Mouse (Mus musculus): ENCODE measurements around the gene Pcbp2. TPM values are rescaled to one million over a fixed set of nuclear protein-coding genes. Genes with fewer than 3 reads are reported as not detected.

Pcbp2 gene
- polyA plus RNA-seq, 1 experiment from 2014 or later, result 64.7 TPM

Other genes starting within 250 kb of the Pcbp2 start
- 5.5 and 5.6 TPM in 2 replicates for gene Itgb7, start 238.6 kb upstream of the Pcbp2 start, polyA plus RNA-seq (2015; fragmentation: Nextera tagmentation; extraction: Ambion mirVana)
- gene Rarg, start 213.0 kb upstream of the Pcbp2 start, polyA plus RNA-seq (2015; fragmentation: Nextera tagmentation; extraction: Ambion mirVana), result 2.4 and 2.5 TPM in 2 replicates
- gene Gm9918, start 200.0 kb upstream of the Pcbp2 start, polyA plus RNA-seq (2015; fragmentation: Nextera tagmentation; extraction: Ambion mirVana), result not detected in 2 replicates
- 20.0 and 21.3 TPM in 2 replicates for gene Mfsd5, start 191.1 kb upstream of the Pcbp2 start, polyA plus RNA-seq (2015; fragmentation: Nextera tagmentation; extraction: Ambion mirVana)
- gene Espl1, start 174.3 kb upstream of the Pcbp2 start, polyA plus RNA-seq (2015; fragmentation: Nextera tagmentation; extraction: Ambion mirVana), result 21.2 and 24.8 TPM in 2 replicates
- 107 and 108 TPM in 2 replicates for gene Pfdn5, start 144.4 kb upstream of the Pcbp2 start, polyA plus RNA-seq (2015; fragmentation: Nextera tagmentation; extraction: Ambion mirVana)
- gene Myg1, start 138.8 kb upstream of the Pcbp2 start, polyA plus RNA-seq (2015; fragmentation: Nextera tagmentation; extraction: Ambion mirVana), result 34.0 and 39.3 TPM in 2 replicates
- 39.3 and 42.4 TPM in 2 replicates for gene Aaas, start 119.8 kb upstream of the Pcbp2 start, polyA plus RNA-seq (2015; fragmentation: Nextera tagmentation; extraction: Ambion mirVana)
- gene Sp7, start 103.4 kb upstream of the Pcbp2 start, polyA plus RNA-seq (2015; fragmentation: Nextera tagmentation; extraction: Ambion mirVana), result 0.02 TPM in 1 of 2 replicates, not detected in the other
- 3.7 TPM in 2 replicates for gene Sp1, start 64.4 kb upstream of the Pcbp2 start, polyA plus RNA-seq (2015; fragmentation: Nextera tagmentation; extraction: Ambion mirVana)
- 0.04 and 0.07 TPM in 2 replicates for gene Amhr2, start 25.2 kb upstream of the Pcbp2 start, polyA plus RNA-seq (2015; fragmentation: Nextera tagmentation; extraction: Ambion mirVana)
- gene Prr13, start 11.5 kb upstream of the Pcbp2 start, polyA plus RNA-seq (2015; fragmentation: Nextera tagmentation; extraction: Ambion mirVana), result 120 and 139 TPM in 2 replicates
- not detected in 2 replicates for gene Gm10337, start 33.2 kb downstream of the Pcbp2 start, polyA plus RNA-seq (2015; fragmentation: Nextera tagmentation; extraction: Ambion mirVana)
- 1.4 and 2.0 TPM in 2 replicates for gene Map3k12, start 46.5 kb downstream of the Pcbp2 start, polyA plus RNA-seq (2015; fragmentation: Nextera tagmentation; extraction: Ambion mirVana)
- 34.6 and 37.0 TPM in 2 replicates for gene Tarbp2, start 47.7 kb downstream of the Pcbp2 start, polyA plus RNA-seq (2015; fragmentation: Nextera tagmentation; extraction: Ambion mirVana)
- gene Npff, start 54.4 kb downstream of the Pcbp2 start, polyA plus RNA-seq (2015; fragmentation: Nextera tagmentation; extraction: Ambion mirVana), result 0.46 and 0.57 TPM in 2 replicates
- not detected in 2 replicates for gene Gm28047, start 154.5 kb downstream of the Pcbp2 start, polyA plus RNA-seq (2015; fragmentation: Nextera tagmentation; extraction: Ambion mirVana)
- gene Atf7, start 154.9 kb downstream of the Pcbp2 start, polyA plus RNA-seq (2015; fragmentation: Nextera tagmentation; extraction: Ambion mirVana), result 10.2 and 11.1 TPM in 2 replicates
- 25.6 and 26.0 TPM in 2 replicates for gene Atp5g2, start 201.8 kb downstream of the Pcbp2 start, polyA plus RNA-seq (2015; fragmentation: Nextera tagmentation; extraction: Ambion mirVana)

All from liver, embryonic 16.5 days (tissue).